Mouse (Mus musculus) Patski (cell line): ENCODE measurements around the gene Hrg. TPM values are rescaled to one million over a fixed set of nuclear protein-coding genes. Genes with fewer than 3 reads are reported as not detected.
"Not testable (repeated sequence)": the region's sequence is repeated elsewhere in the genome, so short reads cannot be mapped to it uniquely, and the experiment has no call there.

Source experiments
- ATAC-seq: fragments of 100-300 bp; one replicate; pipeline ENCODE4 v1.8.0; 2021
- CTCF ChIA-PET: fragments of 350-600 bp; sonication (Branson Sonifier 250); formaldehyde crosslinking; loops from one replicate; lab custom pipeline; 2022; ENCODE audit warnings: inconsistent platforms; lab: Charles Lee
- POLR2A ChIA-PET: fragments of 350-600 bp; sonication (Branson Sonifier 250); formaldehyde crosslinking; loops from one replicate; lab custom pipeline; 2022; ENCODE audit warnings: antibody characterized with exemption, inconsistent platforms; lab: Charles Lee
- DNase-seq: peaks from one replicate; pipeline ENCODE4 v3.0.0-alpha.2; 2011; ENCODE audit warnings: low read depth, low spot score
- H3K27me3 ChIP-seq: fragments of 371-371 bp; one replicate; pipeline ENCODE4 v1.5.1; 2021
- CTCF ChIP-seq: fragments of 100-300 bp; IDR thresholded peaks from one replicate; pipeline ENCODE4 v1.5.1; 2021
- in situ Hi-C: fragments of 300-500 bp; cut with MboI; formaldehyde crosslinking; loops from 3 replicates; pipeline ENCODE4 v1.11.1; 2018; ENCODE audit warnings: low pct_unique_long_range_greater_than_20kb, mixed read lengths
- polyA plus RNA-seq: library from polyadenylated mRNA; unstranded; gene quantifications from one replicate; pipeline ENCODE4 v1.2.3, GENCODE M21; 2021

The Hrg gene
- polyA plus RNA-seq, 1 experiment from 2014 or later, result not detected

- ChIA-PET CTCF (interaction anchor here (1.1 to 1.2 kb wide), 2 partner anchors 9 to 22 kb away, joined by 3 to 5 read pairs; no protein-coding TSS in a partner anchor), POLR2A (no interaction called here)
- ATAC-seq (no peak), DNase-seq (no peak)
- no peaks in the 10 kb centered on the region for H3K27me3 ChIP-seq
- TF ChIP-seq CTCF, result no peak
- in situ Hi-C loops, result no loop called here
These were observed 28.4 kb upstream of the Hrg start for GRCm38 (mm10) chr16:22922433-22922832.

DNA sequence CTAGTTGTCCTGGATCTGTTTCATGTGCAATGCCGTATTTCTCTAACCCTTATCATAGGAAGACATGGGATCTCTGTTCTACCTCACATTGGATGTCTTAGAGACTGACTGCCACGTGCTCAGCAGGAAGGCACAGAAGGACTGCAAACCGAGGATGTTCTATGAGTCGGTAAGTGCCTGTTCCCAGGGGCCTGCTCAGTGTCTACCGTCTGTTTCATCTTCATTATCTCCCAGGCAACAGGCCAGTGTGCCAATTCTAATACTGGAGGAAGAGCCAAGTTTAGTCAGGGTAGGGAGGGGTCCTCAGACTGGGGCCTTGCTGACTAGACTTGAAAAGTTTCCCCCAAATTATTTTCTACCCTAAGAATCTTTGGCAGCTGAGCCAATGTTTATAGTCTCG, 21.3 kb upstream of the Hrg start:
- no peaks in the 10 kb centered on the region for H3K27me3 ChIP-seq
- in situ Hi-C loops, result no loop called here
- no peak for DNase-seq
- CTCF ChIA-PET, result interaction anchor here (1.0 kb wide), 1 partner anchor 26 kb away, joined by 3 read pairs; no protein-coding TSS in a partner anchor
- no peak for TF ChIP-seq CTCF
- POLR2A ChIA-PET, result no interaction called here
- no peak for ATAC-seq

GRCm38 (mm10) chr16:22931431-22932200, 19.3 kb upstream of the Hrg start:
- no peak for DNase-seq
- POLR2A ChIA-PET, result no interaction called here
- CTCF ChIA-PET, result interaction anchor here (1.4 kb wide), 1 partner anchor 10 kb away, joined by 5 read pairs; no protein-coding TSS in a partner anchor
- in situ Hi-C loops, result no loop called here
- ATAC-seq, result no peak
- no peaks in the 10 kb centered on the region for H3K27me3 ChIP-seq
- TF ChIP-seq CTCF, result no peak

GRCm38 (mm10) chr16:22937631-22938030, 13.2 kb upstream of the Hrg start:
- no peak for ATAC-seq

DNA sequence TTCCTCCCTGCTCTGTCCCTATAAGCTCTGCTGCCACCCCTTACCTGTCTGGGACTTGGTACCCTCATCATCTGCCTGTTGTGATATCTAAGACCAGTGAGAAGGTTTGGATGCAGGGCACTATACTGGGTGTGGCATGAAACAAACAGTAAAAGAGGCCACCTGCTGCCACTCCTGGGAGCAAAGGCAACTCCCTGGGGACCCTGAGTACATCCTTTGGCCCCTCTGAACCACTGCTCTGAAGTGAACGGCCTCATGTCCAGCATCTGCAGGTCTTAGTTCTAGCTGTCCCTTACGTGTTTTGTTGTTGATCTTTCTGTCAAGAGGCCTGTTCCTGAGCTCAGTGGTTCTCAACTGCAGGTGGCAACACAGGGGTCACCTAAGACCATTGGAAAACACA, 12.3 kb upstream of the Hrg start:
- in situ Hi-C loops, result no loop called here
- DNase-seq (no peak), ATAC-seq (no peak)
- H3K27me3 ChIP-seq, result no peaks in the 10 kb centered on the region
- ChIA-PET POLR2A (no interaction called here), CTCF (interaction anchor here (1.4 kb wide), 1 partner anchor 14 kb away, joined by 3 read pairs; no protein-coding TSS in a partner anchor)
- no peak for TF ChIP-seq CTCF

More at GRCm38 (mm10) chr16:22937631-22938030, 13.2 kb upstream of the Hrg start:
- TF ChIP-seq CTCF, result no peak
- CTCF ChIA-PET, result no interaction called here
- in situ Hi-C loops, result no loop called here
- no peaks in the 10 kb centered on the region for H3K27me3 ChIP-seq
- POLR2A ChIA-PET, result no interaction called here
- DNase-seq, result no peak

DNA sequence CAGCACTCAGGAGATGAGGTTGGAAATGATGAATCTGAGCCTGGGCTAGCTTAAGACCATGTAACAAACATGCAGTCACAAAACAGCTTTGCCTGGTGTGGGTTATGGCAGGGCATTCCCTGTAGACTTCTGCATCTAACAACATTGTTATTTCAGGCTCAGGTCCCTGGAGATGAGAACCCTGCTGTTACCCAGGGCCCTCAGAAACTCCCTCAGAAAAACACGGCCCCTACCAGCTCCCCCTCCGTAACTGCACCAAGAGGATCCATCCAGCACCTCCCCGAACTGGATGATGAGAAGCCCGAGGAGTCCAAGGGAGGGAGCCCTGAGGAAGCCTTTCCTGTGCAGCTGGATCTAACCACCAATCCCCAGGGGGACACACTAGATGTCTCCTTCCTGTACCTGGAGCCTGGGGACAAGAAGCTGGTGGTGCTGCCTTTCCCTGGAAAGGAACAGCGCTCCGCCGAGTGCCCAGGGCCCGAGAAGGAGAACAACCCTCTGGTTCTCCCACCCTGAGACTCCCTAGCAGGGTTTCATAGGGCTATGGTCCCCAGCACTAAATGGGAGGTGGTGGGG, 11.7 kb upstream of the Hrg start:
- CTCF ChIA-PET, result interaction anchor here (1.4 kb wide), 1 partner anchor 13 kb away, joined by 3 read pairs; no protein-coding TSS in a partner anchor
- ATAC-seq, result no peak
- TF ChIP-seq CTCF, result no peak
- H3K27me3 ChIP-seq, result no peaks in the 10 kb centered on the region
- in situ Hi-C loops, result no loop called here
- DNase-seq, result no peak
- POLR2A ChIA-PET, result no interaction called here

DNA sequence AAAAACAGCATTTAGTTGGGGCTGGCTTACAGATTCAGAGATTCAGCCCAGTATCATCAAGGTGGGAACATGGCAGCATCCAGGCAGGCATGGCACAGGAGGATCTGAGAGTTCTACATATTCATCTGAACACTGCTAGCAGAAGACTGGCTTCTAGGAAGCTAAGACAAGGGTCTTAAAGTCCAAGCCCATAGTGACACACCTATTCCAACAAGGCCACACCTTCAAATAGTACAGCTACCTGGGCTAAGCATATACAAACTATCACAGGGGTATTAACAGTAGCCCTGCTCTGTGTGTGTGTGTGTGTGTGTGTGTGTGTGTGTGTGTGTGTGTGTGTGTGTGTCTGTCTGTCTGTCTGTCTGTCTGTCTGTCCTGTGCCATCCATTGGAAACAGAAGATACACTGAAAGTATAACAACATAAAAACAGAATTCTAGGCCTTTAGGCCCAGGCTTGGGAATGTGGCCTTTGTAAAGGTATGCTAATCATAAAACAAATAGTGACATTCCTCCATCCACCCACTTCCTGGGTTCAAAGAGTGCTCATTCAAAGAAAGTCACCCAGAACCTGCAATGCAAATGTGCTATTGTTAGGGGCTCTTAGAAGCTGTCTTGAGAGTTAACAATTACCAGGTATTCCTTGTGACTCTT, 8.9 kb upstream of the Hrg start:
- H3K27me3 ChIP-seq, CTCF ChIA-PET, POLR2A ChIA-PET, ATAC-seq, in situ Hi-C loops, DNase-seq: not testable (repeated sequence)

DNA sequence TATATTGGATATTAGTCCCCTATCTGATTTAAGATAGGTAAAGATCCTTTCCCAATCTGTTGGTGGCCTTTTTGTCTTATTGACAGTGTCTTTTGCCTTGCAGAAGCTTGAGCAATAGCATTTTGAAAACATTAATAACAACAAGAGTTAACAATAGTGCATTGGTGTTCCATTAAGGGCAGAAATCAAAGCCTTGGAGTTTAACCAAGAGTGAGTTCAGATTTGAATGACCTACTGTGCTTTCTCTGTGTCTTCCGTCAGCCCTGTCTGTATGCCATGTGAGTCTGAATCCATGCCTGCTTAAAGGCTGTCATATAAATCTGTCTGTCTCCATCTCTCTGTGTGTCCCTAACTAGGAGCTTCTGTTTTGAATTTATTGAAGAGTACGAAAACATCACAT, 3.5 kb upstream of the Hrg start:
- no peak for ATAC-seq
- peaks cover 3% of the 10 kb centered on the region for H3K27me3 ChIP-seq
- no peak for DNase-seq
- ChIA-PET POLR2A (no interaction called here), CTCF (no interaction called here)
- TF ChIP-seq CTCF, result no peak
- in situ Hi-C loops, result no loop called here

DNA sequence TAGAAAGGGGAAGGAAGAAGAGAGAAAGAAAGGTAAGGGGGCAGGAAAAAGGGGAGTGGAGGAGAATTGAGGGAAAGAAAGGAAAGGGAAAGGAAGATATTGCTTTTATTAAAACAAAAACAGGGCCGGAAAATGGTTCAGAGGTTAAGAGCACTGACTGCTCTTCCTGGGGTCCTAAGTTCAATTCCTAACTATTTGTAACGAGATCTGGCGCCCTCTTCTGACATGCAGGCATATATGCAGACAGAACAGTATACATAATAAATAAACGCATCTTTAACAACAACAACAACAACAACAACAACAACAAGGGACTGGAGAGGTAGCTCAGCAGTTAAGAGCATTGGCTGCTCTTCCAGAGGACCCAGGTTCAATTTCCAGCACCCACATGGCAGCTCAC, 2.2 kb downstream of the Hrg start:
- in situ Hi-C loops, result loop anchor here (5.0 to 10.0 kb wide), 2 partner anchors 76 to 388 kb away; no protein-coding TSS in a partner anchor
- no peak for DNase-seq
- no peaks in the 10 kb centered on the region for H3K27me3 ChIP-seq
- CTCF ChIA-PET, result interaction anchor here (0.9 to 2.3 kb wide), 5 partner anchors 74 to 389 kb away, joined by 3 to 11 read pairs (median 3); no protein-coding TSS in a partner anchor
- ATAC-seq, result no peak
- POLR2A ChIA-PET, result no interaction called here
- peak; percentile 72 for TF ChIP-seq CTCF

DNA sequence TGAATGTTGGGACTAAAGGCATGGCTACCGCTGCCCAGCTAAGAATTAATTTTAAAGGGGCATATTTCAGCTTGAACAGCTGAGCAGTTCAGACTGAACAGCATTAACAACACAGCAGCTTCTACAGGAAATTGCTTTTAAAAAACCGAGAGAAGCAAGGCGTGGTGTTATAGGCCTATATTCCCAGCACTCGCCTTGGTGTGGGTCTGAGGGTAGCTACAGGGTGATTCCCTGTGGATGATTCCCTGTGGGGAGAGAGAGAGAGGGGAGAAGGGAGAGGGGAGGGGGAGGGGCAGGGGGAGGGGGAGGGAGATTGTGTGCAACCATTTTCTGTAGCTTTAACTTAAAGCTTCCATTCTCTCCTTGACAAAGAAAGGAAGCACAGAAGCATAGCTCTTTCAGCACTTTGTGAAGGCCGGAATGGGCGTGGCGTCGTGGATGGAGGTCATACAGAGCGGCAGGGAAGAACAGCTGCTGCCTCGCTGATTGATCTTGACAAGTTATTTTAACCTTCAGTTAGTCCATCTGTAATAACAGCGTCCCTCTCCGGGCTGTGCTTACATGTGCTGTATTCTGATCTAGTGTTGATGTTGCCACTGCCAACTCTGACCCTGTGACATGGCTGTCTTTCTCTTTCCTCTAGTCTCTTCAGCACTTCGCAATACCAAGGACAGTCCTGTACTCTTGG, 4.7 kb downstream of the Hrg start:
- H3K27me3 ChIP-seq, result no peaks in the 10 kb centered on the region
- in situ Hi-C loops, result loop anchor here (10.0 kb wide), 1 partner anchor 391 kb away; no protein-coding TSS in a partner anchor
- POLR2A ChIA-PET, result interaction anchor here (0.5 to 1.0 kb wide), 2 partner anchors 21 to 98 kb away, joined by 3 read pairs; no protein-coding TSS in a partner anchor
- ATAC-seq (no peak), DNase-seq (no peak)
- no peak for TF ChIP-seq CTCF
- CTCF ChIA-PET, result interaction anchor here (0.9 kb wide), 1 partner anchor 91 kb away, joined by 3 read pairs; no protein-coding TSS in a partner anchor
